Mouse (Mus musculus) layer of hippocampus, adult 9-10 months (tissue): ENCODE measurements at regions not wholly inside any gene's neighbourhood (a gene's known extent, or its start where the extent isn't known, plus 50 kb on each side); places are given as distances from the start of the nearest gene placed in this dataset.

Source experiments
- DNase-seq: peaks from one replicate; pipeline ENCODE4 v3.0.0; 2022; ENCODE audit warnings: low spot score

DNA sequence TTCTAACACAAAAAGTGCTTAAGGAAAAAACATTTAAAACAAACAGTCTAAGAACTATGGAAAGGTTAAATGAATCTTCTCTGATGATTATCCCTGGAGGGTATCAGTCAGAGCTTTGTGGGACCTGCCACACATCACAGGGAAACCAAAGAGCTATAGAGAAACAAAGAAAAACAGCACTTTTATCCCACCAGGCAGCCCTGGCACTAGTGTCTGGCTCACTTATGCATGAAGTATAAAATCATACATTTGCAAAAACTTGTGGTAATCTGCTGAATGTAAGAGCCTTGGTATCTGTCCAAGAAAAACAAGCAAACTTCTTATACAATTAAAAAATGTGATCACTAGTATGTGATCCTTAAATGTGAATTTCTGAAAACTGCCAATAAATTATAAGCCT is 972.4 kb upstream of the Ctnnd2 start:
- no peak for DNase-seq

DNA sequence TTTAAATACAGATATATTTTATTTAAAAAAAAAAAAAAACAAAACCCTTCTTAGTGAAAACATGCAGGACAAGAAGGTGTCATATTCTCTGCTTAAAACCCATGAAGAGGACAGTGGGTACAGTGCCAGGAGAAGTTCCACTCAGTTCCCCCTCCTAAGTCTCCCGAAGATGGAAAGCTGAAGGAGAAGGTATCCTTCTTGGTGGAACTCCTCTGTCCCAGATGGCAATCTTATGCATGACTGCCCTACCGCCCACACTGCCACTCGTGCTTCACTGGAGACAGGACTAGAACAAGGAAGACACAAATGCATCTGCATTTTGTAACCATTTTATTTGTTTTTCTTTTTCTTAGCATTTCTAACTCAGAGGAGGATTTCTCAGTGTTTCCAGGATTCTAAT is 948.7 kb upstream of the Ctnnd2 start:
- DNase-seq, result no peak

DNA sequence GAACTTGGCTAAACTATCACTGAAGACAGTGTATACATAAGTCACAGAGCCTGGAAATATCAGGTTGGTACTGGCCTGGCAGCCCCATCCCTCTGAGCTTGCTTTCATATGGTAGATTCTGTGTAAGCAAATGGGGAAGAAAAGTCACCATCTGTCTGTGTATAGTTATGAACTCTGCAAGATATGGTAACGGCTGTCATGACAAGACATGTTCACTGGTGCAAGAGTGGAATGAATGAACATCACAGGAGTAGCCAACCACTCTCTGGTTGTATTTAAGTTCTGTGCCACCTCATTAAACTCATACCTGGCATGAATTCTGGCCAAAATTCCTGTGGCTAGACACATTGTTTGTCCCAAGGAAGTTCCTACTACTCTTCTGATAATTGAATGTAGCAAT is 945.5 kb upstream of the Ctnnd2 start:
- peak; percentile 13 for DNase-seq

DNA sequence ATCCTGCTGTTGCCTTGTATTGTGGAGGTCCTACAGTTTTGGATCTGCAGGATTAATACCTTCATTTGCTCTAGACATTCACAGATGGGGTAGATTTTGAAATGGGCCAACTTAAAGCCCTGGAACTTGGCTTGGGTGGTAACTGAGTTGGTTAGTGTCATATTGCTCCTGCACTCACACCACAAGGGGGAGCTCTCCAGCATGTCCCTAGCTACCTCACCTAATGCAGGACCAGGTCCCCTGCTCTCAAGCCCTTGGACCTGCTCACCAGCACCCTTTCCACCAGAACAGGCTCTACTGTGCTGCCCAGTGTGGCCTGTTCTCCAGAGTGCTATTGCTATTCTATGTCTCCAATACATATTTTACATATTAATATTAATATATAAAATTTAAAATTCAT is 937.8 kb upstream of the Ctnnd2 start:
- DNase-seq, result no peak

DNA sequence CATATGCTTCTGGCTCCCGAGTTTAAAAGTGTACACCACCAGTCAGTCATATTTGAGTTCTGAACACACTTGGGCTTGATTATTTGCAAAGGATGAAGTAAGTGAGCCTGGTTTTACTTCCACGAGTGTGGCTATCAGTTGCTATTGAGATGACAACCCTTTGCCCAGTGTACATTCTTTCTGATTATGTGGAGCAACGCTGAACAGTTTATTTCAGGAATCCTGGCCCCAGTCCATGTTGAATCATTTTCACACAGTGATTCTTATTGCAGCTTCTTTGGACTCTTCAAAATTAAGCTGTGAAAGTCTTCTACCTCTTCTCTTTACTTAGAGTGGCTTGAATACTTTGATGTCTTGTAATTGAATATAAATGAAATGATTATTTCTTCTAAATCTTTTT is 917.2 kb upstream of the Ctnnd2 start:
- DNase-seq, result no peak

DNA sequence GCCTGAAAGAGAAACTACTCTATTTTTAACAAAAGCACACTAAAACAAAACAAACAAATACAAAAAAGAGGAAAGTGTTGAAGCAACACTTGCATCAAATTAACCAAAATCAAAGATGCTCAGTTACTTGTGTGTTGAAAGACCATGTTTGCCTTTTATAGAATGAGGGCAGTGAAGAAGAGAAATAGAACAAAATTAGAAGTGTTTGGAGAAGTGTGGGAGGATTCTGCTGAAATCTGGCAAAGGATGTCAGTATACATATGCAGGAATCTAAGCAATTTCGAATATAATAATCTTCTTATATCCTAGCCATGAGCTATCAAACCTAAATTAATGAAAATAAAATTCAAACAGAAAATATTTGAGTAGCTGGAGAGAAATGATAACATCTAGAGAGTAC is 905.6 kb upstream of the Ctnnd2 start:
- DNase-seq, result no peak

DNA sequence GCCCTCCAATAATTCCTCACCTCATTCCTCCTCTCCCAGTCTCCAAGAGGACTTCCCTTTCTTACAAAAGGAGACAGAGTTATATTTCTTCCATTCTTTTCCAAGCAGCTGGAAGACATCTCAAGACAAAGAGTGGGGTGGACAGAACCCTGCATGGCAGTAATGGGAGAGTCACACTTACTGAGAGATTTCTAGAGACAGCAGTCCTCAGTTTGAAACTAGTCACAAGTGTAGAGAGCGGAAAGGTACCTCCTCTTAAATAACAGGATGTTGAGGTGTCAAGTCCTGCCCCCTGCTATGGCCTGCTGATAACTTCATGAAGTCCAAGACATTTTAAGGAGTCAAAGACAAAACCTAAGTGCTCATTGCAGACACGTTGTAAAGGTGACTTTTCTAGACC is 875.9 kb upstream of the Ctnnd2 start:
- no peak for DNase-seq
